Mouse (Mus musculus) myocyte (in vitro differentiated cells): ENCODE measurements around the gene Psmb7.

ENCODE experiments used
- CEBPB ChIP-seq: IDR thresholded peaks from 2 replicates; pipeline ENCODE4 v1.6.1; 2011; ENCODE audit warnings: mild to moderate bottlenecking, moderate library complexity; ENCODE audit not compliant: poor library complexity, insufficient read depth, severe bottlenecking
- POLR2A ChIP-seq: IDR thresholded peaks from one replicate; pipeline ENCODE4 v1.6.1; 2011; ENCODE audit warnings: low read depth, mild to moderate bottlenecking, control low read depth, moderate library complexity; ENCODE audit not compliant: insufficient read length
- POLR2AphosphoS2 ChIP-seq: IDR thresholded peaks from one replicate; pipeline ENCODE4 v1.6.1; 2011; ENCODE audit warnings: low read depth, control low read depth; ENCODE audit not compliant: insufficient read length
- TCF12 ChIP-seq: IDR thresholded peaks from one replicate; pipeline ENCODE4 v1.6.1; 2011; ENCODE audit warnings: mild to moderate bottlenecking, control low read depth; ENCODE audit not compliant: poor library complexity, insufficient read depth, severe bottlenecking
- TCF3 ChIP-seq: IDR thresholded peaks from one replicate; pipeline ENCODE4 v1.6.1; 2011; ENCODE audit warnings: low read depth, control low read depth; ENCODE audit not compliant: insufficient read length

DNA sequence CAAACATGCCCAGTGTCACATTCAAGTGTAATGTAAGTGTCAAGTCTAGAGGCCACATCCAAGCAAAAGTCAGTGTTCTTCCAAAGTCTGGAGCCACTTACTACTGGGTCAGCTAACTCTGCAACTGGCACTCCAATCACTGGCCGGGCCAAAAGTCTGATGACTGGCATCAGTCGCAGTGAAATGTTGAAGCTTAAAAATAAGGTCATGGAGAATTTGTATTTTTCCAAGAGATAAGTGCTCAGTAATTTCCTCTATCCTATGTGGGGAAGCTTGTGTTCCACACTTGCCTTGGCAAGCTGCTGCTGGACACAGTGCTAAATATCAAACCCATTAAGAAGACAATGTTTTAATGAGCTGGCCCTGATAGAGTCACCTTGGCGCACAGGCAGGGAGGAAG lies 30.3 kb downstream of the Psmb7 start:
- TF ChIP-seq TCF3 (no peak), POLR2AphosphoS2 (no peak), POLR2A (no peak), TCF12 (no peak), CEBPB (no peak)
